Mouse (Mus musculus) lung, embryonic 14.5 days (tissue): Measurements from ENCODE around the gene Tacc3. TPM values are rescaled to one million over a fixed set of nuclear protein-coding genes. Genes with fewer than 3 reads are reported as not detected.

ENCODE experiments used
- ATAC-seq: fragments of 200-750 bp; cut with Nextera tagmentation; 2 replicates; pipeline ENCODE4 v1.8.0; 2017; ENCODE audit warnings: mild to moderate bottlenecking, moderate TSS enrichment, moderate library complexity; ENCODE audit not compliant: insufficient read depth
- DNase-seq: peaks from one replicate; pipeline ENCODE4 v3.0.0-alpha.2; 2015
- H3K27ac ChIP-seq: fragments of 300-500 bp; sonication (generic); 2 replicates; pipeline ENCODE4 v1.5.1; 2014; ENCODE audit warnings: low read depth, mild to moderate bottlenecking, moderate library complexity
- H3K27me3 ChIP-seq: fragments of 300-500 bp; sonication (generic); 2 replicates; pipeline ENCODE4 v1.6.1; 2014; ENCODE audit warnings: low read length, control low read depth; ENCODE audit not compliant: insufficient read depth
- H3K36me3 ChIP-seq: fragments of 300-500 bp; sonication (generic); 2 replicates; pipeline ENCODE4 v1.6.1; 2014; ENCODE audit warnings: control low read depth; ENCODE audit not compliant: insufficient read depth
- H3K4me1 ChIP-seq: fragments of 300-500 bp; sonication (generic); 2 replicates; pipeline ENCODE4 v1.6.1; 2014; ENCODE audit warnings: antibody characterized with exemption, control low read depth; ENCODE audit not compliant: insufficient read depth
- H3K4me2 ChIP-seq: fragments of 300-500 bp; sonication (generic); 2 replicates; pipeline ENCODE4 v1.6.1; 2014; ENCODE audit warnings: mild to moderate bottlenecking
- H3K4me3 ChIP-seq: fragments of 300-500 bp; sonication (generic); 2 replicates; pipeline ENCODE4 v1.5.1; 2014; ENCODE audit warnings: low read depth, low read length
- H3K9ac ChIP-seq: fragments of 300-500 bp; sonication (generic); 2 replicates; pipeline ENCODE4 v1.6.1; 2014
- H3K9me3 ChIP-seq: fragments of 300-500 bp; sonication (generic); 2 replicates; pipeline ENCODE4 v1.6.1; 2016; ENCODE audit warnings: low read depth, low read length, control low read depth
- CTCF ChIP-seq: IDR thresholded peaks from 2 replicates; pipeline ENCODE4 v1.5.1; 2016; ENCODE audit warnings: antibody characterized with exemption, low read depth
- WGBS: fragments of 180-500 bp; shearing (Covaris S2); extraction: QIAGEN DNeasy Blood & Tissue Kit; methylation state at CpG from one replicate; pipeline ENCODE4 v1.1.7; 2014; 5-methylcytosine and 5-hydroxymethylcytosine counted together
- polyA plus RNA-seq: library from polyadenylated mRNA; unstranded; fragments of >200 nt; fragmentation: Nextera tagmentation; extraction: Ambion mirVana; gene quantifications from 2 replicates; pipeline ENCODE4 v1.2.1, GENCODE M21; 2014

Tacc3 gene
- polyA plus RNA-seq, 1 experiment from 2014 or later, result 261 TPM

GRCm38 (mm10) chr5:33687142-33687541, 29.2 kb downstream of the Tacc3 start:
- Histone ChIP-seq H3K9me3 (no peaks in the 10 kb centered on the region), H3K4me3 (no peak overlapping the region), H3K4me2 (no peak overlapping the region), H3K9ac (no peak overlapping the region), H3K27me3 (no peaks in the 10 kb centered on the region), H3K27ac (no peak overlapping the region), H3K36me3 (no peaks in the 10 kb centered on the region), H3K4me1 (peaks cover 22% of the 10 kb centered on the region)
- ATAC-seq (no peak), DNase-seq (no peak)
- WGBS, result 65% methylated on average over 4 of the region's 4 CpGs
- TF ChIP-seq CTCF, result no peak

- Histone ChIP-seq H3K9me3 (no peaks in the 10 kb centered on the region), H3K4me3 (no peak overlapping the region), H3K4me1 (peaks cover 30% of the 10 kb centered on the region), H3K9ac (no peak overlapping the region), H3K36me3 (no peaks in the 10 kb centered on the region), H3K27ac (peak overlapping the region; percentile 50; the same call in 1 of the 2 replicates), H3K27me3 (no peaks in the 10 kb centered on the region), H3K4me2 (no peak overlapping the region)
- TF ChIP-seq CTCF, result no peak
- WGBS, result 59% methylated on average over 14 of the region's 14 CpGs
- DNase-seq (no peak), ATAC-seq (no peak)
Observed at GRCm38 (mm10) chr5:33688278-33689220, 30.6 kb downstream of the Tacc3 start.

- Histone ChIP-seq H3K9me3 (no peaks in the 10 kb centered on the region), H3K4me1 (peaks cover 33% of the 10 kb centered on the region), H3K4me3 (no peak overlapping the region), H3K27me3 (0 out of 2 replicates have a peak, but pooled peaks cover 2% of the 10 kb centered on the region), H3K36me3 (no peaks in the 10 kb centered on the region), H3K27ac (no peak overlapping the region), H3K9ac (no peak overlapping the region; the same call in 1 of the 2 replicates), H3K4me2 (0 out of 2 replicates have a peak overlapping the region, but pooled peaks have one; percentile 7)
- ATAC-seq (peak; percentile 1; the same call in 1 of the 2 replicates), DNase-seq (no peak)
- TF ChIP-seq CTCF, result no peak
- 56% methylated on average over 20 of the region's 20 CpGs for WGBS
Observed at GRCm38 (mm10) chr5:33689221-33689844, 31.4 kb downstream of the Tacc3 start.

- 69% methylated on average over 11 of the region's 11 CpGs for WGBS
- Histone ChIP-seq H3K27ac (no peak overlapping the region), H3K9me3 (no peaks in the 10 kb centered on the region), H3K27me3 (0 out of 2 replicates have a peak, but pooled peaks cover 2% of the 10 kb centered on the region), H3K4me1 (peaks cover 39% of the 10 kb centered on the region), H3K4me3 (no peak overlapping the region), H3K4me2 (no peak overlapping the region), H3K9ac (no peak overlapping the region), H3K36me3 (no peaks in the 10 kb centered on the region)
- DNase-seq (no peak), ATAC-seq (peak; percentile 22; the same call in 1 of the 2 replicates)
- TF ChIP-seq CTCF, result no peak
Observed at GRCm38 (mm10) chr5:33689852-33690645, 32.1 kb downstream of the Tacc3 start.

- peak; percentile 85 for DNase-seq
- Histone ChIP-seq H3K27ac (peak overlapping the region; percentile 91), H3K4me3 (no peak overlapping the region), H3K4me2 (peak overlapping the region; percentile 27), H3K36me3 (no peaks in the 10 kb centered on the region), H3K4me1 (peaks cover 53% of the 10 kb centered on the region), H3K27me3 (peaks cover 7% of the 10 kb centered on the region; the same call in 1 of the 2 replicates), H3K9me3 (no peaks in the 10 kb centered on the region), H3K9ac (peak overlapping the region; percentile 10; the same call in 1 of the 2 replicates)
- TF ChIP-seq CTCF, result peak; percentile 18; the same call in 1 of the 2 replicates
- WGBS, result 2% methylated on average over 24 of the region's 24 CpGs
- peak; percentile 19; the same call in 1 of the 2 replicates for ATAC-seq
Observed at GRCm38 (mm10) chr5:33692393-33692792, 34.5 kb downstream of the Tacc3 start.

GRCm38 (mm10) chr5:33694461-33694847, 36.5 kb downstream of the Tacc3 start:
- peaks cover 53% of the 10 kb centered on the region for H3K4me1 ChIP-seq
- no peaks in the 10 kb centered on the region for H3K36me3 ChIP-seq
- no peak for TF ChIP-seq CTCF
- ATAC-seq, result no peak
- no peak overlapping the region for H3K4me3 ChIP-seq
- no peak overlapping the region for H3K9ac ChIP-seq
- peak overlapping the region; percentile 91 for H3K4me2 ChIP-seq
- peak overlapping the region; percentile 96 for H3K27ac ChIP-seq
- peaks cover 7% of the 10 kb centered on the region; the same call in 1 of the 2 replicates for H3K27me3 ChIP-seq
- DNase-seq, result no peak
- H3K9me3 ChIP-seq, result no peaks in the 10 kb centered on the region
- WGBS, result 58% methylated on average over 9 of the region's 9 CpGs
